Mouse (Mus musculus) ES-E14 (cell line): ENCODE results near the gene Pgam5. TPM values are rescaled to one million over a fixed set of nuclear protein-coding genes. Genes with fewer than 3 reads are reported as not detected.

Experiments used
- DNase-seq: peaks from one replicate; pipeline ENCODE4 v3.0.0-alpha.2; 2013; ENCODE audit warnings: low read depth, low spot score
- H3K27ac ChIP-seq: 2 replicates; pipeline ENCODE4 v1.5.1; 2012; ENCODE audit warnings: low read depth, mild to moderate bottlenecking, low read length, moderate library complexity, mixed read lengths; ENCODE audit not compliant: poor library complexity, insufficient read depth, severe bottlenecking
- H3K36me3 ChIP-seq: 2 replicates; pipeline ENCODE4 v1.6.1; 2012; ENCODE audit warnings: mild to moderate bottlenecking, low read length, moderate library complexity, mixed read lengths; ENCODE audit not compliant: control insufficient read depth, poor library complexity, insufficient read depth, severe bottlenecking
- H3K4me1 ChIP-seq, 2 experiments: fragments of 150-350 bp in 1 of 2; sonication (generic) in 1 of 2; 2 replicates each; pipeline ENCODE4 v1.6.1; 2012; ENCODE audit warnings: low read length in 2 of 2, mild to moderate bottlenecking in 1 of 2, mixed read lengths in 1 of 2; ENCODE audit not compliant: control insufficient read depth in 2 of 2, insufficient read depth in 2 of 2, poor library complexity in 1 of 2
- H3K4me3 ChIP-seq, 2 experiments: fragments of 150-350 bp in 1 of 2; sonication (generic) in 1 of 2; 2 replicates each; pipeline ENCODE4 v1.5.1; 2012; ENCODE audit warnings: low read length in 2 of 2, low read depth in 1 of 2, mild to moderate bottlenecking in 1 of 2, mixed read lengths in 1 of 2; ENCODE audit not compliant: insufficient read depth in 1 of 2, poor library complexity in 1 of 2, severe bottlenecking in 1 of 2
- H3K9ac ChIP-seq: 2 replicates; pipeline ENCODE4 v1.6.1; 2012; ENCODE audit warnings: low read depth, mild to moderate bottlenecking, low read length, mixed read lengths; ENCODE audit not compliant: poor library complexity, insufficient read depth, severe bottlenecking
- H3K9me3 ChIP-seq: fragments of 150-350 bp; sonication (generic); 2 replicates; pipeline ENCODE4 v1.6.1; 2012; ENCODE audit warnings: low read depth, mild to moderate bottlenecking, low read length; ENCODE audit not compliant: control insufficient read depth, insufficient read depth
- CHD2 ChIP-seq: IDR thresholded peaks from 2 replicates; pipeline ENCODE4 v1.6.1; 2014; ENCODE audit warnings: mild to moderate bottlenecking, low read depth, low read length, inconsistent platforms
- HCFC1 ChIP-seq: IDR thresholded peaks from 2 replicates; pipeline ENCODE4 v1.6.1; 2012; ENCODE audit warnings: low read length, inconsistent platforms, borderline replicate concordance; ENCODE audit not compliant: insufficient read depth
- MAFK ChIP-seq: IDR thresholded peaks from 2 replicates; pipeline ENCODE4 v1.6.1; 2014; ENCODE audit warnings: mild to moderate bottlenecking, low read depth, low read length, inconsistent platforms; ENCODE audit not compliant: insufficient read depth
- ZC3H11A ChIP-seq: IDR thresholded peaks from 2 replicates; pipeline ENCODE4 v1.6.1; 2012; ENCODE audit warnings: low read depth, mild to moderate bottlenecking, inconsistent platforms, low read length, borderline replicate concordance
- ZNF384 ChIP-seq: IDR thresholded peaks from 2 replicates; pipeline ENCODE4 v1.6.1; 2012; ENCODE audit warnings: low read depth, low read length, inconsistent platforms
- in situ Hi-C, 2 experiments: fragments of 600-800 bp; cut with MboI; formaldehyde crosslinking; loops; one replicate each; pipeline ENCODE4 v1.15.1; 2025; ENCODE audit warnings: low sequenced_read_pairs in 2 of 2, inconsistent platforms in 1 of 2; ENCODE audit not compliant: unreplicated experiment in 2 of 2
- total RNA-seq: library from RNA; depleted of rRNA; stranded (reverse); fragments of 300-350 nt; gene quantifications from 2 replicates; pipeline ENCODE4 v1.2.3, GENCODE M21; 2012; rRNA removed

Pgam5 gene
- total RNA-seq, result 55.4 and 65.6 TPM in 2 replicates

DNA sequence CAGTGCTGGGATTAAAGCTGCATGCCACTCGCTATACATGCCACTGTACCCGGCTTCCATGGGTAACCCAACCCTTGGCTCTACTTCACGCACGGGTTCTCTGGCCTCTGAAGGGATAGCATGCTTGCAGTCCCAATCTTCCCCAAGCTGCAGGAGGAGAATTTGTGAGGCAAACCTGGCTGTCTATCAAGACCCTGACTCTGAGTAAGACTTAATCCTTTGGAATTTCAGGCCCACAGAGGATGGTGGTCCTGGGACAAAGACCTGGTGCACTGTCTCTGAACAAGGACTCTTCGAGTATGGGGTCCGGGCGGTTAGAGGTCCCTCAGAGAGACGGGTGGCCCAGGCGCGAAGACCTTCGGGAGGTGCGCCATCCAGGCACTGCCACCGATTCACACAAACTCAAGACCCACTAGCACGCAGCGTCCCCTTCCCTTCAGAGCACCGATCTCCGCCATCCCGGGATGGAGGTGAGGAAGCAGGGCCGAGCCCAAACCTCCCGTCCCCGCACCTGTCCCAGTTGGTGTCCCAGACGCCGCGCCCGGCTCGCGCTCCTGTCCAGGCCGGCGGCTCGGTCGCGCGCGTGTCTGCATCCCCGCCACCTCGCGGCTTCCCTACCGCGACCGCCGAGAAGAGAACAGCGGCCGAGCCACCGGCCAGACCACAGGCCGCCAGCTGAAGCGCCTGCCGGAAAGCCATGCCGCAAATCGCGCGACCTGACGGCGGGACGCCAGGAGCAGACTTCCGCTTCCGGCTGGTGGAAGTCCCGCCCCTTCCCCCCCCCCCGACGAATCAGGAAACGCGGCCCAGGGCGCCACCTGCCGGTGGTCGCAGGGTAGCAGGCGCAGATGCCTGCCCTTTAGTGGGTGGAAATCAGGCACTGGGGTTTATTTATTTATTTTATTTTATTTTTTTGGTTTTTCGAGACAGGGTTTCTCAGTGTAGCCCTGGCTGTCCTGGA, at the start of gene Pgam5:
Gene Pgam5 (minus strand): TSS at position 773 of the 961 bp plus-strand sequence.
- Histone ChIP-seq H3K27ac (peak within 1 kb of the TSS; percentile 45), H3K4me1 (peaks cover 2 to 5% of the 10 kb centered on the region in 2 experiments; a peak in 3 of 4 replicates), H3K9me3 (no peaks in the 10 kb centered on the region), H3K4me3 (peak within 1 kb of the TSS; percentile 97 to 100), H3K36me3 (peaks cover 22% of the 10 kb centered on the region), H3K9ac (peak within 1 kb of the TSS; percentile 97)
- TF ChIP-seq MAFK, result no peak
- TF ChIP-seq CHD2, result peak; percentile 18; the same call in 1 of the 2 replicates
- peak; percentile 78 for DNase-seq
- in situ Hi-C loops, result no loop called here

DNA sequence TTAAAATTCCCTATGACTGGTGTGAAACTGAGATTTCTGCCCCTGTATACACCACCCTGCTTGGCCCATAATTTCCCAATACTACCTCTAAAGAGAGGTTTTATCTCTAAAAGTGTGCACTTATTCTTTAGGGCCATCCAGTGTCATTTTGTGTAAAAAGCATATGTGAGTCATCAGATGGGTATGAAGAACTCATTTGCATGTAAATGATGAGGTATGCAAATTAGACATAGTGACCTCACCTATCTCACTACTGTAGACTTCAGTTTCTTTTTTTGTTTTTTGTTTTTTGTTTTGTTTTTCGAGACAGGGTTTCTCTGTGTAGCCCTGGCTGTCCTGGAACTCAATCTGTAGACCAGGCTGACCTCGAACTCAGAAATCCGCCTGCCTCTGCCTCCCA, 43.4 kb upstream of the Pgam5 start:
- no peaks in the 10 kb centered on the region for H3K4me1 ChIP-seq
- no peaks in the 10 kb centered on the region for H3K9me3 ChIP-seq
- H3K27ac ChIP-seq, result no peak overlapping the region
- in situ Hi-C loops, result no loop called here
- H3K4me3 ChIP-seq, result no peak overlapping the region
- DNase-seq, result no peak
- H3K9ac ChIP-seq, result no peak overlapping the region
- TF ChIP-seq MAFK (no peak), CHD2 (no peak), ZC3H11A (no peak), ZNF384 (no peak), HCFC1 (no peak)
- H3K36me3 ChIP-seq, result peaks cover 34% of the 10 kb centered on the region

DNA sequence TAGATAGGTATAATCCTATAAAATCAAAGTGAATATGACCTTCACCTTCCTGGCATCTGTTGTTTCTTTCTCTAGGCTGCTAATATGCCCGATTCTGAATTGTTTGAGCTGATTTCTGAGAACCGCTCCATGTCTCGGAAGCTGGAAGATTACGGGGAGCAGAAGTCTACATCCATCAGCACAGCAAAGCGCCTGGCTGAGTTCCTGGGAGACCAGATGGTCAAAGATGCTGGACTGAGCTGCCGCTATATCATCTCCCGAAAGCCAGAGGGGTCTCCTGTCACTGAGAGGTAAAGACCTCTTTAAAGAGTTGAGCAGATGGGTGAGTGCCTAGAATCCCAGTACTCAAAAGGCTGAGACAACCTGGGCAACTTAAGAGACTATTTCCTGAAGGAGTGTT, 39.1 kb upstream of the Pgam5 start:
- TF ChIP-seq MAFK (no peak), HCFC1 (no peak), CHD2 (no peak), ZNF384 (no peak)
- peaks cover 49% of the 10 kb centered on the region for H3K36me3 ChIP-seq
- in situ Hi-C loops, result no loop called here

DNA sequence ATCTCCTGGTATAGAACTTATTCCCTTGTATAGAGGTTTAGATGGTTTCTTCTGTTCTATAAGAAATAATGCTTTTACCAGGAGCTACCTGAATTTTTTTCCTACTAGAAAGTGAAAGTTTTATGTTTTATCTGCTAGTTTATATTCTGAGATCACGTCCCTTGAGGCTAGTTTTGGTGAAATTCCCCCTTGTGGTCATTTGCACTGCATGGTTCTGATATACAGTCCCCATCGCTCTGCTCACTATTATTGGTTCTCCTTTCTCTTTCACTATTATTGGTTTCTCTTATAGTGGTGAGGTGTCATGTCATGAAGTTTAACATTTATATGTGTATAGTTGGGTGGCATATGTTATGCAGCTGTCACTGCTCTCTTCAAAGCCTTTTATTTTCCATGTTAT, 30.9 kb upstream of the Pgam5 start:
- TF ChIP-seq CHD2, result no peak
- no peak for TF ChIP-seq ZNF384
- TF ChIP-seq HCFC1, result no peak
- TF ChIP-seq ZC3H11A, result no peak
- no peak for TF ChIP-seq MAFK
- no peaks in the 10 kb centered on the region for H3K9me3 ChIP-seq
- peaks cover 62% of the 10 kb centered on the region for H3K36me3 ChIP-seq

More for the DNA sequence above, 39.1 kb upstream of the Pgam5 start:
- no peaks in the 10 kb centered on the region for H3K4me1 ChIP-seq
- H3K27ac ChIP-seq, result no peak overlapping the region
- DNase-seq, result no peak
- H3K9ac ChIP-seq, result no peak overlapping the region
- H3K9me3 ChIP-seq, result no peaks in the 10 kb centered on the region
- no peak overlapping the region for H3K4me3 ChIP-seq

More for the DNA sequence above, 30.9 kb upstream of the Pgam5 start:
- Histone ChIP-seq H3K4me3 (no peak overlapping the region), H3K4me1 (no peaks in the 10 kb centered on the region), H3K9ac (no peak overlapping the region), H3K27ac (no peak overlapping the region)
- in situ Hi-C loops, result no loop called here
- no peak for DNase-seq
